Mouse (Mus musculus) intestine, embryonic 14.5 days (tissue): ENCODE data around the gene Arl5c. TPM values are rescaled to one million over a fixed set of nuclear protein-coding genes. Genes with fewer than 3 reads are reported as not detected.

Experiments used
- ATAC-seq: fragments of 200-750 bp; cut with Nextera tagmentation; replicated peaks from 2 replicates; pipeline ENCODE4 v1.8.0; 2017; ENCODE audit warnings: low read depth, moderate number of reproducible peaks, moderate TSS enrichment, moderate library complexity; ENCODE audit not compliant: low FRiP score, low TSS enrichment
- DNase-seq: peaks from one replicate; pipeline ENCODE4 v3.0.0-alpha.2; 2018; ENCODE audit warnings: low spot score
- H3K27ac ChIP-seq: fragments of 300-500 bp; sonication (generic); 2 replicates; pipeline ENCODE4 v1.5.1; 2014; ENCODE audit warnings: low read depth, mild to moderate bottlenecking, control low read depth
- H3K27me3 ChIP-seq: fragments of 300-500 bp; sonication (generic); replicated peaks from 2 replicates; pipeline ENCODE4 v1.6.1; 2014; ENCODE audit warnings: low read length, control low read depth; ENCODE audit not compliant: control insufficient read depth, insufficient read depth
- H3K36me3 ChIP-seq: fragments of 300-500 bp; sonication (generic); 2 replicates; pipeline ENCODE4 v1.6.1; 2014; ENCODE audit warnings: low read length, control low read depth; ENCODE audit not compliant: control insufficient read depth, insufficient read depth
- H3K4me1 ChIP-seq: fragments of 300-500 bp; sonication (generic); replicated peaks from 2 replicates; pipeline ENCODE4 v1.6.1; 2014; ENCODE audit warnings: low read length, control low read depth, mixed read lengths; ENCODE audit not compliant: control insufficient read depth, insufficient read depth
- H3K4me2 ChIP-seq: fragments of 300-500 bp; sonication (generic); 2 replicates; pipeline ENCODE4 v1.6.1; 2014; ENCODE audit warnings: low read length
- H3K4me3 ChIP-seq: fragments of 300-500 bp; sonication (generic); 2 replicates; pipeline ENCODE4 v1.5.1; 2014; ENCODE audit warnings: low read depth, low read length, control low read depth, mixed read lengths
- H3K9ac ChIP-seq: fragments of 300-500 bp; sonication (generic); 2 replicates; pipeline ENCODE4 v1.6.1; 2014; ENCODE audit warnings: mild to moderate bottlenecking, low read length
- H3K9me3 ChIP-seq: fragments of 300-500 bp; sonication (generic); 2 replicates; pipeline ENCODE4 v1.6.1; 2016; ENCODE audit warnings: low read length, control low read depth; ENCODE audit not compliant: control insufficient read depth
- WGBS: fragments of 180-500 bp; shearing (Covaris S2); extraction: QIAGEN DNeasy Blood & Tissue Kit; methylation state at CpG from one replicate; pipeline ENCODE4 v1.1.7; 2014; 5-methylcytosine and 5-hydroxymethylcytosine counted together
- polyA plus RNA-seq: library from polyadenylated mRNA; unstranded; fragments of >200 nt; fragmentation: Nextera tagmentation; extraction: Ambion mirVana; gene quantifications from 2 replicates; pipeline ENCODE4 v1.2.1, GENCODE M21; 2014

Gene Arl5c
- polyA plus RNA-seq, 1 experiment from 2014 or later, result 13.8 TPM

- ATAC-seq (no peak), DNase-seq (no peak)
- no peaks in the 10 kb centered on the region for H3K9me3 ChIP-seq
- no peak overlapping the region for H3K4me2 ChIP-seq
- no peaks in the 10 kb centered on the region for H3K36me3 ChIP-seq
- no peaks in the 10 kb centered on the region for H3K27me3 ChIP-seq
- H3K27ac ChIP-seq, result no peak overlapping the region
- no peaks in the 10 kb centered on the region for H3K4me1 ChIP-seq
- WGBS, result 83% methylated on average over 7 of the region's 7 CpGs
- H3K9ac ChIP-seq, result no peak overlapping the region
- H3K4me3 ChIP-seq, result no peak overlapping the region
Observed at GRCm38 (mm10) chr11:97970771-97971170, 25.2 kb downstream of the Arl5c start.

GRCm38 (mm10) chr11:97968385-97968784 is 27.6 kb downstream of the Arl5c start:
- no peak overlapping the region for H3K4me2 ChIP-seq
- H3K4me1 ChIP-seq, result no peaks in the 10 kb centered on the region
- no peak overlapping the region for H3K9ac ChIP-seq
- H3K36me3 ChIP-seq, result no peaks in the 10 kb centered on the region
- no peak overlapping the region for H3K4me3 ChIP-seq
- H3K9me3 ChIP-seq, result no peaks in the 10 kb centered on the region
- WGBS, result 81% methylated on average over 5 of the region's 5 CpGs
- no peaks in the 10 kb centered on the region for H3K27me3 ChIP-seq
- ATAC-seq (no peak), DNase-seq (no peak)
- H3K27ac ChIP-seq, result no peak overlapping the region

GRCm38 (mm10) chr11:97967114-97967513 is 28.9 kb downstream of the Arl5c start:
- DNase-seq (no peak), ATAC-seq (no peak)
- H3K27ac ChIP-seq, result no peak overlapping the region
- H3K27me3 ChIP-seq, result no peaks in the 10 kb centered on the region
- H3K4me2 ChIP-seq, result no peak overlapping the region
- no peak overlapping the region for H3K9ac ChIP-seq
- H3K36me3 ChIP-seq, result no peaks in the 10 kb centered on the region
- WGBS, result 49% methylated on average over 2 of the region's 2 CpGs
- H3K4me3 ChIP-seq, result no peak overlapping the region
- no peaks in the 10 kb centered on the region for H3K9me3 ChIP-seq
- no peaks in the 10 kb centered on the region for H3K4me1 ChIP-seq

DNA sequence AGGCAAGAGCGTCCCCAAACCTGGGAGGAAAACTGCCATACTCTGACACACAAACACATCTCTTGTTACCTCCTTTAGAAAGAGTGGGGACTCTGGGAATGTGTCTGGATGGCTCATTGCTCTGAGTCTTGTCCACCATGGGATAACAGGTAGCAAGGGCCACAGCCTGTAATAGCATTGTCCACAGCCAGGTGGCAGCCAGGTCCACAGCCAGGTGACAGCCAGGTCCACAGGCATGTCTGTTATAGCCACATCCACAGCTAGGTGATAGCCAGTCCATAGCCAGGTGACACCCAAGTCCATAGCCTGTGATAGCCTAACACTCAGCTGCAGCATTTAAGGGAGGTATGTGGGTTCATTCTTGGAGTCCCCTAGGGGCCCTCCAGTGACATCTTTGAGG is 35.1 kb downstream of the Arl5c start:
- Histone ChIP-seq H3K9me3 (no peaks in the 10 kb centered on the region), H3K27me3 (no peaks in the 10 kb centered on the region), H3K4me3 (no peak overlapping the region), H3K36me3 (no peaks in the 10 kb centered on the region), H3K27ac (no peak overlapping the region), H3K4me2 (no peak overlapping the region), H3K4me1 (no peaks in the 10 kb centered on the region), H3K9ac (no peak overlapping the region)
- DNase-seq (no peak), ATAC-seq (no peak)
- 80% methylated on average over 1 of the region's 1 CpGs for WGBS

DNA sequence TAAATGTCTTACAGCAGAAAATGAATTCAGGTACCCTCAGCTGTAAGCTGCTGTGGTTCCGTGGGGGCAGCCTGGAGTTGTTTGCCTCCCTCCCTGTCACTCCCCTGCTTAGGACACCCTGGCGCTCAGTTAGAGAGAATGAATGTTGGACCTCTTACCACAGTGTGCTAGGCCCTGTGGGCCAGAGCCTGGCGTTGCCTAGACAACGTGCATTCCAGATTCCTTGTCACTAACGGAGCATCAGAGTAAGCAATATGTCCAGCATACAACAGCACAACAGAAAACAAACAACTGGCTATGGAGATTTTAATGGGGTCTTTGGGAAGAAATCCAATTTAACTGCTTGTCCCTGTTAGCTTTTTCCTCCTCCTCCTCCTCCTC is 36.7 kb downstream of the Arl5c start:
- no peak overlapping the region for H3K4me3 ChIP-seq
- WGBS, result 61% methylated on average over 5 of the region's 5 CpGs
- no peak overlapping the region for H3K4me2 ChIP-seq
- DNase-seq (no peak), ATAC-seq (no peak)
- no peak overlapping the region for H3K27ac ChIP-seq
- no peaks in the 10 kb centered on the region for H3K9me3 ChIP-seq
- no peak overlapping the region for H3K9ac ChIP-seq
- H3K36me3 ChIP-seq, result no peaks in the 10 kb centered on the region
- H3K4me1 ChIP-seq, result no peaks in the 10 kb centered on the region
- no peaks in the 10 kb centered on the region for H3K27me3 ChIP-seq

DNA sequence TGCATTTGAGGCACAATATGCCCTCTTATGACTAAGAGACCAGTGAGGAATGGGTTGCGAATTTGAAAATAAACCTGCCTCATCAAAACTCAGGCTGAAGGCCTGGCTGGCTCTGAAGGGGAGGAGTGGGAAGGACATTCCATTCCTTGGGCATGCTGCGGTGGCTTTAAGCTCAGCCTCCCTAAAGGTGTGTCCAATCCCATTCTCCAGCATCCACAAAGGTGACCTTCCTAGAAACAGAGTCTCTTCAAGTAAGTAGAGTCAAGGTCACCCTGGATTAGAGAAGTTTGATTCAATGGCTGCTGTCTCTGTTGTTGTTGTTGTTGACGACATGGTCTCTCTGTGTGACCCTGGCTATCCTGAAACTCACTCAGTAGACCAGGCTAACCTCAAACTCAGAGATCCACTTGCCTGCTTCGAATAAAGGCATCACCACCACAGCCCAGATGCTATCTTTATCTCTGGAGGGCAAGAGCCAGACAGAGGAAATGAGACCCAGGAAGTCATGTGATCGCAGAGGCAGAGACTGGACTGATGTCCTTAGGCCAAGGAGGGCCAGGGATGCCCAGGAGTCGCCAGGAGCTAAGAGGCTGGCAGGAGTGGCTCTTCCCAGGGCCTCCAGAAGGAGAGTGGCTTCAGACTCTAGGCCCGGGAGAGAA is 37.2 kb downstream of the Arl5c start:
- Histone ChIP-seq H3K36me3 (no peaks in the 10 kb centered on the region), H3K4me1 (no peaks in the 10 kb centered on the region), H3K9me3 (no peaks in the 10 kb centered on the region), H3K9ac (no peak overlapping the region), H3K4me2 (no peak overlapping the region), H3K27ac (no peak overlapping the region), H3K4me3 (no peak overlapping the region), H3K27me3 (no peaks in the 10 kb centered on the region)
- ATAC-seq, result no peak
- WGBS, result 79% methylated on average over 7 of the region's 7 CpGs
- no peak for DNase-seq

GRCm38 (mm10) chr11:97956905-97957560 is 38.9 kb downstream of the Arl5c start:
- Histone ChIP-seq H3K4me1 (no peaks in the 10 kb centered on the region), H3K36me3 (no peaks in the 10 kb centered on the region), H3K27ac (no peak overlapping the region), H3K4me2 (no peak overlapping the region), H3K27me3 (no peaks in the 10 kb centered on the region), H3K9me3 (no peaks in the 10 kb centered on the region), H3K4me3 (no peak overlapping the region), H3K9ac (no peak overlapping the region)
- ATAC-seq (no peak), DNase-seq (no peak)
- WGBS, result 51% methylated on average over 6 of the region's 6 CpGs

DNA sequence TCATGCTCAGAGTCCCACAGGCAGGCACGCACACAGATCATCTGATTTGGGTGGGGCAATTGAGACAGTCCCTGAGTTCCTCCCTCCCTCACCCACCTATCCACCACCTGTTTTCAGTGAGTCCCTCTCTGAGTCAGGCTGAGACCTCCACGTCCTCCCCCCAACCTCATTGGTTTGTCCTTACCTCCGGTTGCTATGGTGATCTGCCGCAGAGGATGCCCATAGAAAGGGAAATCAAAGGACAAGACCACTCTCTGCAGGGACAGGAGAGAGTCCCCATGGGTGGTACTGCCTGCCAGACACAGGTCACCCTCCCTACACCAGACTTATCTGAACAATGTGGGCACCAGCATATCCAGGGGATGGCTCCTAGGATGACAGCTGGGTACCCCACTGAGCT is 40.1 kb downstream of the Arl5c start:
- Histone ChIP-seq H3K9ac (no peak overlapping the region), H3K4me3 (no peak overlapping the region), H3K36me3 (no peaks in the 10 kb centered on the region), H3K4me2 (no peak overlapping the region), H3K27me3 (no peaks in the 10 kb centered on the region), H3K9me3 (no peaks in the 10 kb centered on the region), H3K4me1 (no peaks in the 10 kb centered on the region), H3K27ac (no peak overlapping the region)
- 60% methylated on average over 4 of the region's 4 CpGs for WGBS
- DNase-seq, result no peak
- no peak for ATAC-seq
